Mouse (Mus musculus) activated CD4-positive, CD25-positive, alpha-beta regulatory T cell (primary cell): ENCODE data around the gene AW209491. TPM values are rescaled to one million over a fixed set of nuclear protein-coding genes. Genes with fewer than 3 reads are reported as not detected.

Source experiments
- polyA plus RNA-seq, 2 experiments: library from polyadenylated mRNA; unstranded; fragments of 100-300 nt; shearing (Covaris generic); gene quantifications; one replicate each; pipeline ENCODE4 v1.2.1; 2017

The AW209491 gene
- polyA plus RNA-seq, result 10 to 100 TPM in 1 of 2 experiments, 1 to 10 TPM in 1; 9.1 to 15.6 TPM

GRCm38 (mm10) chr13:14629726-14630641 is at the start of gene AW209491:
AW209491 (plus strand) TSS chr13:14630154.

GRCm38 (mm10) chr13:14612926-14613529 is 16.9 kb upstream of the AW209491 start, which contains the start of the genes Mrpl32 and Psma2:
Mrpl32 (minus strand) TSS chr13:14613165.
Psma2 (plus strand) TSS chr13:14613240.

Other genes with a start within 250 kb of the AW209491 start
- gene Hecw1, start 106.9 kb upstream of the AW209491 start, polyA plus RNA-seq, result 1 to 10 TPM in 1 of 2 experiments, under 1 TPM in 1; 0.13 to 1.3 TPM
- 100 to 1,000 TPM in 1 of 2 experiments, 10 to 100 TPM in 1; 99.4 to 110 TPM for gene Mrpl32, start 17.0 kb upstream of the AW209491 start, polyA plus RNA-seq
- 100 to 1,000 TPM; 305 to 332 TPM for gene Psma2, start 16.9 kb upstream of the AW209491 start, polyA plus RNA-seq